Mouse (Mus musculus) embryonic fibroblast, embryonic 13.5 days (primary cell): ENCODE measurements around the gene Fancg.

Experiments
- CTCF ChIP-seq: IDR thresholded peaks from 2 replicates; pipeline ENCODE4 v1.5.1; 2011; ENCODE audit warnings: mild to moderate bottlenecking, control low read depth, low read length, moderate library complexity, borderline replicate concordance; ENCODE audit not compliant: insufficient read depth
- POLR2A ChIP-seq: IDR thresholded peaks from 2 replicates; pipeline ENCODE4 v1.6.1; 2011; ENCODE audit warnings: low read depth, mild to moderate bottlenecking, control low read depth, low read length, moderate library complexity

GRCm38 (mm10) chr4:42978062-42978461 lies 32.2 kb downstream of the Fancg start:
- no peak for TF ChIP-seq POLR2A
- no peak for TF ChIP-seq CTCF
